Mouse (Mus musculus): Measurements from ENCODE around the gene Shq1. TPM values are rescaled to one million over a fixed set of nuclear protein-coding genes. Genes with fewer than 3 reads are reported as not detected.

Shq1 gene
- total RNA-seq, 2 experiments from 2014 or later = 13.0 to 15.1 TPM

DNA sequence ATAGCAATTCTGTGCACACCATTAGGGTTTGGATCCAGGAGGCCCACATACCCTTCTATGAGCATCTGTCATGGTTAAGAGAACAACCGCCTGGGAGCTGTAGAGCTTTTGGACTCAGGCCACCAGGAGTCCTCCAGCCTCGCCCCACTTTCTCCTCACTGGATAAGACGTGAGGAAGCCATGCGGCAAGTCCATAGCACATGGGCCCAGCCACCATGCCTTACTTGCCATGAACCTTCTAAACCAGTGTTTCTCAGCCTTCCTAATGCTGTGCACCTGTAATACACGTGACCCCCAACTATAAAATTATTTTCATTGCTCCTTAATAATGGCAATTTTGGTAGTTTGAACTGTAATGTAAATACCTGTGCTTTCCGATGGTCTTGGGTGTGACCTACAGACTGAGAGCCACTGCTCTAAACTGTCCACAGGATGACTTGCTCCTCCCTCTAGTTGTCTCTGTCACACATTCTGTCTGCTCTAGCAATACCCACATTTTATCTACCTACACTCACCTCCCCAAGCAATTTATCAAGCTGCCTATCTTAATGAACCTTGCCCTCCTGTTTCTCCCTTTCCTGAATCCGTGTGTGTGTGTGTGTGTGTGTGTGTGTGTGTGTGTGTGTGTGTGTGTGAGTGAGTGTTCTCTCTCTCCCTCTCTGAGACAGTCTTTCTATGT lies 59.9 kb downstream of the Shq1 start:
- no peak; the same call in 1 of the 2 replicates for ATAC-seq (replicated peaks; ENCODE audit: low FRiP score, low TSS enrichment, poor library complexity, severe bottlenecking)

DNA sequence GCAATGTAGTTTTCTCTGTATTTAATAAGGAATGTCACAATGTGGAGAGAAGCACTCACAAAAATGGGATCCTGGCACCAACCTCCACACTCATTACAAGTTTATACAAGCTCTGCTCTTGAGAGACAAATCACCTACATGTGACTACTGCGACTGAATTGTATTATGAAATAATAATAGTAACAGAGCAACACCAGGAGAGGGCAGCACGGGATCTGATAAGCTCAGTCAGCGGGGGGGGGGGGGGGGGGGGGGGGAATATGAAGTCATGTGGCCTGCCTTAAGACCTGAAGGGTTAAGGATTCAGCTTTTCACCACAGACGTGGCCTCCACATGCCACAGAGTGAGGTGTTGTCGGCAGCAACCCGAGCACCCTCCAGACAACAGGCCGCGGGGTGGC lies 60.8 kb downstream of the Shq1 start:
- ATAC-seq (replicated peaks; ENCODE audit: low FRiP score, low TSS enrichment, poor library complexity, severe bottlenecking) = no peak

DNA sequence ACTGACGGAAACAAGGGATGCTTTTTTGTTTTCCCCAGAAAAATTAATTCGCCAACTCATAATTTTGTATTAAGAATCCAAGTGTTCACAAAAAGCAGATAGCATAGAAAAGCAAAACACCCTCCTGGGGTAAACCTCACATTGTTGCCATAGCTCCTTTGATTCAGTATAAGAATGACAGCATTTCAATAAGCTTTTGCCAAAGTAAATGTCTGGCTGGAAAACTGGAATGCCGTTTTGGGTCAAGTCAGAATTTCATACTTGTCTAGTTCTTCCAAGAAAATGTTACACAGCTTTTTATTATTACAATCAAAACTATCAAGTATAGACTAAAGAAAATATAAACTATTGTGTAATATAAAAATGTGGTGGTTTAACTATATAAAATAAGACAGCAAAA lies 61.7 kb downstream of the Shq1 start:
- ATAC-seq (replicated peaks; ENCODE audit: low FRiP score, low TSS enrichment, poor library complexity, severe bottlenecking) = no peak

- ATAC-seq (replicated peaks; ENCODE audit: low FRiP score, low TSS enrichment, poor library complexity, severe bottlenecking) = no peak
Observed at GRCm38 (mm10) chr6:100608429-100608828, 62.5 kb downstream of the Shq1 start.

GRCm38 (mm10) chr6:100606805-100607204 lies 64.2 kb downstream of the Shq1 start:
- ATAC-seq (replicated peaks; ENCODE audit: low FRiP score, low TSS enrichment, poor library complexity, severe bottlenecking) = no peak

DNA sequence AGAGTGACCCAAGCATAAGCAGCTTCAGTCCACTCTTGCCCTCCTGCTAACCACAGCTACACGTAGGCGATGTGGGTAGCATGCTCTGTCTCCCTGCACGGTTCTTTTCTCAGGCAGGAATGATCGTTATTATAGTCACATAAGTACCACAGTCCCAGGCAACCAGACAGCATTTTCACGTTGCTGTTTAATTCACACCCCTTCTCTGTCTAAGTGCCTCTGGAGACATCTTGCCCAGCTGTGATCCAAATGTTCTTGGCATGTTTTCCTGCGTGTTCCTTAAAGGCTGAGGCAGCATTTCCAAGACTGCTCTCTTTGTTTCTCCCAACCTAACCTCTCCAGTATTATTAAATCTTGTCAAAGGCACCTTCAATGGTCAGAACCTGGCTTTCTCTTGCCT lies 67.3 kb downstream of the Shq1 start:
- no peak for ATAC-seq (replicated peaks; ENCODE audit: low FRiP score, low TSS enrichment, poor library complexity, severe bottlenecking)

GRCm38 (mm10) chr6:100601634-100602033 lies 69.3 kb downstream of the Shq1 start:
- ATAC-seq (replicated peaks; ENCODE audit: low FRiP score, low TSS enrichment, poor library complexity, severe bottlenecking) = no peak

GRCm38 (mm10) chr6:100593857-100594256 lies 77.1 kb downstream of the Shq1 start:
- ATAC-seq (replicated peaks; ENCODE audit: low FRiP score, low TSS enrichment, poor library complexity, severe bottlenecking) = no peak

- no peak for ATAC-seq (replicated peaks; ENCODE audit: low FRiP score, low TSS enrichment, poor library complexity, severe bottlenecking)
Observed at GRCm38 (mm10) chr6:100592991-100593390, 78.0 kb downstream of the Shq1 start.

GRCm38 (mm10) chr6:100590602-100591001 lies 80.4 kb downstream of the Shq1 start:
- ATAC-seq (replicated peaks; ENCODE audit: low FRiP score, low TSS enrichment, poor library complexity, severe bottlenecking) = no peak

GRCm38 (mm10) chr6:100588876-100589275 lies 82.1 kb downstream of the Shq1 start:
- ATAC-seq (replicated peaks; ENCODE audit: low FRiP score, low TSS enrichment, poor library complexity, severe bottlenecking) = no peak

GRCm38 (mm10) chr6:100586758-100587157 lies 84.2 kb downstream of the Shq1 start:
- no peak for ATAC-seq (replicated peaks; ENCODE audit: low FRiP score, low TSS enrichment, poor library complexity, severe bottlenecking)

- ATAC-seq (replicated peaks; ENCODE audit: low FRiP score, low TSS enrichment, poor library complexity, severe bottlenecking) = no peak
Observed at GRCm38 (mm10) chr6:100581951-100582350, 89.0 kb downstream of the Shq1 start.

GRCm38 (mm10) chr6:100581056-100581455 lies 89.9 kb downstream of the Shq1 start:
- 0 out of 2 replicates have a peak, but pooled peaks have one; percentile 12 for ATAC-seq (replicated peaks; ENCODE audit: low FRiP score, low TSS enrichment, poor library complexity, severe bottlenecking)

- ATAC-seq (replicated peaks; ENCODE audit: low FRiP score, low TSS enrichment, poor library complexity, severe bottlenecking) = no peak
Observed at GRCm38 (mm10) chr6:100577590-100577989, 93.4 kb downstream of the Shq1 start.

GRCm38 (mm10) chr6:100576171-100576570 lies 94.8 kb downstream of the Shq1 start:
- ATAC-seq (replicated peaks; ENCODE audit: low FRiP score, low TSS enrichment, poor library complexity, severe bottlenecking) = no peak; the same call in 1 of the 2 replicates

DNA sequence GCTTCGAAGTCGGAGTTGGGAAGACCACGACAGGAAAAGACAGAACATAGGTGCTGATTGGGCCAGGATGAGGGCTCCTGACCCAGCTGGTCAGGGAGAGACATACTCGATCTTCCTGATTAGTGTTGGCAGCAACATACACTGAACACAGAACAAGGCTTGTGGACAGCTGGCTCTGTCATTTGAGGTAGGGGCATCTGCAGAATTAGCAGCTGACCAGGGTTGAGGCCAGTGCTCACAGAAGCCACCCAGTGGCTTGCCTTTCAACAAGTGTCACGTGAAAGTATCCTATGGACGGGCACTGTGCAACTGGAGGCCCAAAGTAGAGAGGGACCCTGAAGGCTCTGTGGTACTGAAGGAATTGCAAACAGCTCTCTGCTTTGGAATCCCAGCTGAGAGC lies 104.2 kb downstream of the Shq1 start:
- ATAC-seq (replicated peaks; ENCODE audit: low FRiP score, low TSS enrichment, poor library complexity, severe bottlenecking) = no peak

- ATAC-seq (replicated peaks; ENCODE audit: low FRiP score, low TSS enrichment, poor library complexity, severe bottlenecking) = no peak
Observed at GRCm38 (mm10) chr6:100564516-100564915, 106.4 kb downstream of the Shq1 start.

- ATAC-seq (replicated peaks; ENCODE audit: low FRiP score, low TSS enrichment, poor library complexity, severe bottlenecking) = peak; percentile 82
Observed at GRCm38 (mm10) chr6:100563552-100564341, 107.2 kb downstream of the Shq1 start.

DNA sequence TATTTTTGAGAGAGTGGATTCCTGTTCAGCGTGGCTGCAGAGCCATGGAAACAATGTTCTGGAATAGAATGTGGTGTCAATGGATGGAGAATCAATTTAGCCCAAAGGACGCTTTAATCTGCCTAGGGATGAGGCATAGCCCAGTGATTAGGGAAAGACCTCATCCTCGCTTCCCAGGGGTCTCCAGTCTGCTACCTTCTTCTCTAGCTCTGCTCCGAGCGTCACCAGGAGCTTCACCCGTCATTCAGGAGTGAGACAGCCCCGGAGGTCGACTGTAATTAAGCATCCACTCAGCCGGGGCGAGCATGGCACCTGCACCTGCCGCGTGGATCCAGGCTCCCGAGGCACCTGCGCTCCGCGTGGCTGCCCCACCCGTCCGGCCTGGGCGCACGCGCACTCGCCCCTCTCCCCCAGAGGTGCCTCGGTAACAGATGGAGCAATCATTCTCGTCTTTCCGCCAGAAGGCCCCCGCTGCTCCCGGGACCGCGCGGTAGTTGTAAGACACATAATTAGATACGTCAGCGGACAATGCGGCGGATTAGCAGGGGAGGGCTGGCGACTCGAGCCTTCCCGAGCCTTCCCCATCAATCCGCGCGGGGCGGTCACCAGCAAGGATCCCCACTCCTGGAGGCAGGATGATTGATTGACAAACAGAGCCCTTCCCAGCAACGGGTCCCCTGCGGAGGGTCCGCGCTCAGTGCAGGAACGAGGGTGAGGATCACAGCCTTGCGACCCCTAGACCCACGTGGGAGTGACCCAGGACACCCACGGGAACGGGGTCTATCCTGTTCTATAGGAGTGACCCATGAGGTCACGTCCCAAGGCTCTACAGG lies 108.0 kb downstream of the Shq1 start:
- no peak for ATAC-seq (replicated peaks; ENCODE audit: low FRiP score, low TSS enrichment, poor library complexity, severe bottlenecking)

All from megakaryocyte-erythroid progenitor cell, adult 5-6 weeks (primary cell).